Mouse (Mus musculus) hindbrain, postnatal 0 days (tissue): ENCODE data around the gene Tspan15. TPM values are rescaled to one million over a fixed set of nuclear protein-coding genes. Genes with fewer than 3 reads are reported as not detected.

Experiments
- ATAC-seq: fragments of 200-750 bp; cut with Nextera tagmentation; 2 replicates; pipeline ENCODE4 v1.8.0; 2017; ENCODE audit warnings: mild to moderate bottlenecking, moderate TSS enrichment, moderate library complexity
- DNase-seq: peaks from one replicate; pipeline ENCODE4 v3.0.0-alpha.2; 2015; ENCODE audit warnings: low spot score
- H3K27ac ChIP-seq: fragments of 300-500 bp; sonication (generic); 2 replicates; pipeline ENCODE4 v1.5.1; 2014; ENCODE audit warnings: mild to moderate bottlenecking
- H3K27me3 ChIP-seq: fragments of 300-500 bp; sonication (generic); 2 replicates; pipeline ENCODE4 v1.6.1; 2014; ENCODE audit warnings: low read length, mixed read lengths; ENCODE audit not compliant: insufficient read depth
- H3K36me3 ChIP-seq: fragments of 300-500 bp; sonication (generic); 2 replicates; pipeline ENCODE4 v1.6.1; 2014; ENCODE audit warnings: low read length, mixed read lengths; ENCODE audit not compliant: insufficient read depth
- H3K4me1 ChIP-seq: fragments of 300-500 bp; sonication (generic); 2 replicates; pipeline ENCODE4 v1.6.1; 2014; ENCODE audit warnings: antibody characterized with exemption, low read length, mixed read lengths; ENCODE audit not compliant: insufficient read depth
- H3K4me2 ChIP-seq: fragments of 300-500 bp; sonication (generic); 2 replicates; pipeline ENCODE4 v1.6.1; 2014; ENCODE audit warnings: low read depth, mild to moderate bottlenecking, low read length, moderate library complexity, mixed read lengths
- H3K4me3 ChIP-seq: fragments of 300-500 bp; sonication (generic); 2 replicates; pipeline ENCODE4 v1.5.1; 2014; ENCODE audit warnings: low read length
- H3K9ac ChIP-seq: fragments of 300-500 bp; sonication (generic); replicated peaks from 2 replicates; pipeline ENCODE4 v1.6.1; 2014; ENCODE audit warnings: mild to moderate bottlenecking, low read length, moderate library complexity, mixed read lengths
- H3K9me3 ChIP-seq: fragments of 300-500 bp; sonication (generic); 2 replicates; pipeline ENCODE4 v1.6.1; 2016; ENCODE audit warnings: low read length, mixed read lengths
- CTCF ChIP-seq: IDR thresholded peaks from 2 replicates; pipeline ENCODE4 v1.5.1; 2016; ENCODE audit warnings: antibody characterized with exemption, control low read depth, low read depth
- WGBS: fragments of 180-500 bp; shearing (Covaris S2); extraction: QIAGEN DNeasy Blood & Tissue Kit; methylation state at CpG from one replicate; pipeline ENCODE4 v1.1.7; 2014; 5-methylcytosine and 5-hydroxymethylcytosine counted together
- polyA plus RNA-seq: library from polyadenylated mRNA; unstranded; fragments of >200 nt; fragmentation: Nextera tagmentation; extraction: Ambion mirVana; gene quantifications from 2 replicates; pipeline ENCODE4 v1.2.1, GENCODE M21; 2015
- total RNA-seq: library from RNA; depleted of rRNA; stranded (reverse); fragments of >200 nt; gene quantifications from 2 replicates; pipeline ENCODE4 v1.2.3, GENCODE M21; 2014

Gene Tspan15
- total and polyA plus RNA-seq, 2 experiments from 2014 or later: 20.4 to 30.8 TPM

- peak; percentile 88 for DNase-seq
- Histone ChIP-seq H3K9me3 (no peaks in the 10 kb centered on the region), H3K4me2 (no peak overlapping the region), H3K27ac (no peak overlapping the region), H3K36me3 (no peaks in the 10 kb centered on the region), H3K4me1 (no peaks in the 10 kb centered on the region), H3K27me3 (no peaks in the 10 kb centered on the region), H3K9ac (no peak overlapping the region), H3K4me3 (no peak overlapping the region)
- peak; percentile 97 for TF ChIP-seq CTCF
- 20% methylated on average over 7 of the region's 7 CpGs for WGBS
- ATAC-seq: peak; percentile 67; the same call in 1 of the 2 replicates
These were observed 44.2 kb downstream of the Tspan15 start for GRCm38 (mm10) chr10:62186882-62187281.

GRCm38 (mm10) chr10:62183053-62183452 is 48.0 kb downstream of the Tspan15 start:
- ATAC-seq (peak; percentile 75), DNase-seq (peak; percentile 97)
- TF ChIP-seq CTCF: peak; percentile 100
- H3K4me2 ChIP-seq: no peak overlapping the region
- under 1% methylated on average over 10 of the region's 10 CpGs for WGBS
- no peak overlapping the region for H3K27ac ChIP-seq
- no peaks in the 10 kb centered on the region for H3K9me3 ChIP-seq
- no peaks in the 10 kb centered on the region for H3K4me1 ChIP-seq
- H3K9ac ChIP-seq: no peak overlapping the region
- no peaks in the 10 kb centered on the region for H3K27me3 ChIP-seq
- no peak overlapping the region for H3K4me3 ChIP-seq
- no peaks in the 10 kb centered on the region for H3K36me3 ChIP-seq

GRCm38 (mm10) chr10:62182471-62183014 is 48.5 kb downstream of the Tspan15 start:
- no peaks in the 10 kb centered on the region for H3K36me3 ChIP-seq
- no peak for DNase-seq
- H3K9ac ChIP-seq: no peak overlapping the region
- no peak overlapping the region for H3K4me3 ChIP-seq
- no peaks in the 10 kb centered on the region for H3K9me3 ChIP-seq
- ATAC-seq: no peak
- H3K4me2 ChIP-seq: no peak overlapping the region
- no peak overlapping the region for H3K27ac ChIP-seq
- H3K27me3 ChIP-seq: no peaks in the 10 kb centered on the region
- TF ChIP-seq CTCF: no peak
- 61% methylated on average over 6 of the region's 6 CpGs for WGBS
- no peaks in the 10 kb centered on the region for H3K4me1 ChIP-seq

- Histone ChIP-seq H3K4me3 (no peak overlapping the region), H3K27me3 (no peaks in the 10 kb centered on the region), H3K27ac (no peak overlapping the region), H3K4me1 (no peaks in the 10 kb centered on the region), H3K9ac (no peak overlapping the region), H3K36me3 (no peaks in the 10 kb centered on the region), H3K4me2 (no peak overlapping the region), H3K9me3 (no peaks in the 10 kb centered on the region)
- DNase-seq (peak; percentile 11), ATAC-seq (0 out of 2 replicates have a peak, but pooled peaks have one; percentile 27)
- no peak; the same call in 1 of the 2 replicates for TF ChIP-seq CTCF
- WGBS: 44% methylated on average over 3 of the region's 3 CpGs
These were observed 49.4 kb downstream of the Tspan15 start for GRCm38 (mm10) chr10:62181701-62182100.

- H3K27ac ChIP-seq: no peak overlapping the region
- ATAC-seq (no peak), DNase-seq (no peak)
- H3K9ac ChIP-seq: no peak overlapping the region
- no peak overlapping the region for H3K4me3 ChIP-seq
- no peaks in the 10 kb centered on the region for H3K36me3 ChIP-seq
- no peak for TF ChIP-seq CTCF
- no peak overlapping the region for H3K4me2 ChIP-seq
- 93% methylated on average over 3 of the region's 3 CpGs for WGBS
- H3K4me1 ChIP-seq: no peaks in the 10 kb centered on the region
- H3K9me3 ChIP-seq: no peaks in the 10 kb centered on the region
- no peaks in the 10 kb centered on the region for H3K27me3 ChIP-seq
These were observed 51.1 kb downstream of the Tspan15 start for GRCm38 (mm10) chr10:62179944-62180343.

GRCm38 (mm10) chr10:62174533-62175313 is 56.3 kb downstream of the Tspan15 start:
- no peak for TF ChIP-seq CTCF
- DNase-seq (peak; percentile 13), ATAC-seq (peak; percentile 58; the same call in 1 of the 2 replicates)
- H3K4me2 ChIP-seq: no peak overlapping the region
- H3K36me3 ChIP-seq: no peaks in the 10 kb centered on the region
- WGBS: 23% methylated on average over 15 of the region's 15 CpGs
- no peaks in the 10 kb centered on the region for H3K9me3 ChIP-seq
- no peak overlapping the region for H3K4me3 ChIP-seq
- no peak overlapping the region for H3K27ac ChIP-seq
- H3K27me3 ChIP-seq: no peaks in the 10 kb centered on the region
- no peaks in the 10 kb centered on the region; the same call in 1 of the 2 replicates for H3K4me1 ChIP-seq
- no peak overlapping the region for H3K9ac ChIP-seq
